ENCODE assay signal across 11 mouse cellular contexts in the genomic region with DNA sequence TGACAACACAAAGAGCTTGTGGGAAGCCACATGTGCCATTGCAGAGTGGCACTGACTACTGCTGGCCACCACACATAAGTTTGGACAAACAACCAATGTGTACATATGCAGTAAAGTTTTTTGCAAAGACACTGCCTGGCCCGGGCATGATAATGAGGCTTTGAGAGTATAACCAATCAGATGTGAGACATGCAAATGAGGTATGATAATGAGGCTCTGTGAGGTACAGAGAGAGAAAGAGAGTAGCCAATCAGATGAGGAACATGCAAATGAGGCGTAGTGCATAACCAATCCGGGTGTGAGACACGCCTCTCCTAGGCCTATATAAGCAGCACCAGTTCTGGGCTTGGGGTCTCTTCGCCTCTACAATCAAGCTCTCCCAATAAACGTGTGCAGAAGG. TPM values are rescaled to one million over a fixed set of nuclear protein-coding genes. Genes with fewer than 3 reads are reported as not detected.
"Had no signal": no experiment of that assay in that cellular context is flagged by ENCODE, and none has a peak within 500 bp of the region (broad histone marks: within the 10 kb centered on the region; RNA-seq: fewer than 3 reads in every experiment).

Gene Clec18a, minus strand, starts transcription at position 101 of the 400 bp plus-strand sequence.

RNA-seq across cellular contexts. Expression of gene Clec18a, which starts in this region (rescaled TPM):
- polyA plus RNA-seq: heart, embryonic 11.5 days; heart, embryonic 15.5 days; intestine, embryonic 14.5 days; large intestine, adult 2 months; limb, embryonic 11.5 days; limb, embryonic 13.5 days; limb, embryonic 15.5 days; liver, adult 2 months; liver, embryonic 12.5 days; liver, embryonic 14.5 days; liver, embryonic 16.5 days had no signal
